Mouse (Mus musculus): ENCODE data around the gene Tubb4b.

GRCm38 (mm10) chr2:25173821-25174220 lies 50.7 kb downstream of the Tubb4b start:
- TF ChIP-seq CTCF (IDR thresholded peaks at IDR 0.05; ENCODE audit: control insufficient read depth, insufficient read depth, insufficient replicate concordance, low read depth, low read length) (no peak), POLR2A (IDR thresholded peaks at IDR 0.05; ENCODE audit: control insufficient read depth, low read depth, low read length) (no peak)

Data from testis, adult 2 months (tissue).